Mouse (Mus musculus) kidney, adult 2 months (tissue): ENCODE data around the gene Rnase10.

Experiments used
- CTCF ChIP-seq: fragments of 200-500 bp; conservative IDR thresholded peaks from 2 replicates; pipeline ENCODE4 v1.5.1; 2011; ENCODE audit warnings: low read depth, mild to moderate bottlenecking, control low read depth, low read length, moderate library complexity, mixed read lengths; ENCODE audit not compliant: insufficient read depth, insufficient read length
- POLR2A ChIP-seq: fragments of 200-500 bp; IDR thresholded peaks from one replicate; pipeline ENCODE4 v1.6.1; 2011; ENCODE audit warnings: low read depth, low read length, control low read depth

- TF ChIP-seq CTCF (no peak), POLR2A (no peak)
These were observed 8.2 kb downstream of the Rnase10 start for GRCm38 (mm10) chr14:51015780-51016179.
